Mouse (Mus musculus) stomach, postnatal 0 days (tissue): ENCODE measurements around the gene Hmgcs2.

ENCODE experiments used
- CTCF ChIP-seq: IDR thresholded peaks from 2 replicates; pipeline ENCODE4 v1.5.1; 2016; ENCODE audit warnings: antibody characterized with exemption, low read depth, mild to moderate bottlenecking, moderate library complexity
- EP300 ChIP-seq: optimal IDR thresholded peaks from 2 replicates; pipeline ENCODE3; 2016; ENCODE audit warnings: antibody characterized with exemption

DNA sequence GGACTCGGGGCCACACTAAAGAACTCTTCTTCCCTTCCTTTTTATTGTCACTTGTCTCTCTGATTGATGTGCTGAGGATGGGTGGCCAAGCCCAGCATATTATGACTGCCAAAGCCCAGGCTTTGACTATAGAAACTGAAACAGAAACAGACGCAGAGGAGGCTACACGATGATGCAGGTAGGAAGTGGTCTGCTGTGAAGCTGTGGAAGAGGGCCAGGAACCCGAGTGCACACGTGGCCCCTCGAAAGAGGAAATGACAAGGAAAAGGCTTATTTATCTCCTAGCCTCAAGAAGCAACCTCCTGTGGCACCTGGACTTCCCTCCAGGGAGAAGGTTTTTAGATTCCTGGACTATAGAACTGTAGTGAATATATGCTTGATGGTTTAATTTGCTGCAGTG lies 67.9 kb downstream of the Hmgcs2 start:
- TF ChIP-seq CTCF (no peak), EP300 (no peak)
